Mouse (Mus musculus) left cerebral cortex, postnatal 36 days (tissue): Measurements from ENCODE around the gene Slc35b2. TPM values are rescaled to one million over a fixed set of nuclear protein-coding genes. Genes with fewer than 3 reads are reported as not detected.

Source experiments
- DNase-seq, 2 experiments: peaks; one replicate each; pipeline ENCODE4 v3.0.0; 2021 to 2022; ENCODE audit warnings: low spot score in 2 of 2, mixed read lengths in 1 of 2
- intact Hi-C: fragments of 180-260 bp; cut with DNase I; formaldehyde crosslinking; loops from one replicate; pipeline ENCODE4 v1.15.1; 2025
- total RNA-seq, 2 experiments: library from RNA; stranded (reverse); gene quantifications; 2 replicates each; pipeline ENCODE4 v1.2.3; 2021

Slc35b2 gene
- total RNA-seq, 2 experiments from 2014 or later, result 24.7 to 33.0 TPM

GRCm38 (mm10) chr17:45579554-45579953, 15.9 kb downstream of the Slc35b2 start:
- intact Hi-C loops, result no loop called here
- no peak for DNase-seq

- no peak for DNase-seq
- intact Hi-C loops, result no loop called here
These were observed 17.3 kb downstream of the Slc35b2 start for GRCm38 (mm10) chr17:45580958-45581477.

- intact Hi-C loops, result no loop called here
- DNase-seq, result peak; percentile 48 to 67
These were observed 17.9 kb downstream of the Slc35b2 start for GRCm38 (mm10) chr17:45581567-45581983.

- no peak for DNase-seq
- intact Hi-C loops, result no loop called here
These were observed 18.5 kb downstream of the Slc35b2 start for GRCm38 (mm10) chr17:45582188-45582587.

GRCm38 (mm10) chr17:45582715-45583355, 19.2 kb downstream of the Slc35b2 start:
- intact Hi-C loops, result no loop called here
- no peak for DNase-seq

GRCm38 (mm10) chr17:45584096-45584896, 20.6 kb downstream of the Slc35b2 start:
- peak; percentile 40 to 59 for DNase-seq
- intact Hi-C loops, result loop anchor here (2.0 kb wide), 2 partner anchors 45 to 59 kb away; no protein-coding TSS in a partner anchor

- intact Hi-C loops, result loop anchor here (2.0 to 5.0 kb wide), 3 partner anchors 44 to 132 kb away; no protein-coding TSS in a partner anchor
- peak; percentile 67 to 73 for DNase-seq
These were observed 21.4 kb downstream of the Slc35b2 start for GRCm38 (mm10) chr17:45584939-45585678.

- DNase-seq, result no peak
- intact Hi-C loops, result loop anchor here (2.0 to 5.0 kb wide), 3 partner anchors 43 to 131 kb away; no protein-coding TSS in a partner anchor
These were observed 22.2 kb downstream of the Slc35b2 start for GRCm38 (mm10) chr17:45585725-45586448.

GRCm38 (mm10) chr17:45586449-45586837, 22.8 kb downstream of the Slc35b2 start:
- intact Hi-C loops, result loop anchor here (5.0 kb wide), 1 partner anchor 131 kb away; no protein-coding TSS in a partner anchor
- no peak for DNase-seq

GRCm38 (mm10) chr17:45588370-45588769, 24.7 kb downstream of the Slc35b2 start:
- DNase-seq, result no peak
- intact Hi-C loops, result loop anchor here (5.0 kb wide), 1 partner anchor 129 kb away; no protein-coding TSS in a partner anchor

- intact Hi-C loops, result loop anchor here (5.0 kb wide), 1 partner anchor 128 kb away; no protein-coding TSS in a partner anchor
- DNase-seq, result no peak
These were observed 25.6 kb downstream of the Slc35b2 start for GRCm38 (mm10) chr17:45589236-45589635.

- DNase-seq, result no peak
- intact Hi-C loops, result loop anchor here (5.0 kb wide), 1 partner anchor 127 kb away; no protein-coding TSS in a partner anchor
These were observed 26.2 kb downstream of the Slc35b2 start for GRCm38 (mm10) chr17:45589844-45590243.

- intact Hi-C loops, result no loop called here
These were observed 26.7 kb downstream of the Slc35b2 start for GRCm38 (mm10) chr17:45590410-45590809.

GRCm38 (mm10) chr17:45591701-45592605, 28.3 kb downstream of the Slc35b2 start:
- DNase-seq, result no peak
- intact Hi-C loops, result no loop called here

More at GRCm38 (mm10) chr17:45590410-45590809, 26.7 kb downstream of the Slc35b2 start:
- no peak for DNase-seq

- no peak for DNase-seq
- intact Hi-C loops, result no loop called here
These were observed 29.1 kb downstream of the Slc35b2 start for GRCm38 (mm10) chr17:45592606-45593431.

GRCm38 (mm10) chr17:45593479-45593878, 29.8 kb downstream of the Slc35b2 start:
- intact Hi-C loops, result no loop called here
- no peak for DNase-seq

GRCm38 (mm10) chr17:45594195-45594594, 30.5 kb downstream of the Slc35b2 start:
- no peak for DNase-seq
- intact Hi-C loops, result no loop called here
